Mouse (Mus musculus) kidney, postnatal 25 days (tissue): ENCODE data around the gene Pole4.
A peak's percentile ranks its signal among the peaks of the same experiment; 100 is the strongest.

Source experiments
- DNase-seq, 2 experiments: peaks; one replicate each; pipeline ENCODE4 v3.0.0; 2021; ENCODE audit warnings: mixed read lengths in 2 of 2

Pole4 gene

GRCm38 (mm10) chr6:82611049-82611448 is 94.1 kb downstream of the Pole4 start:
- no peak for DNase-seq

- DNase-seq: no peak
Observed at GRCm38 (mm10) chr6:82609339-82609926, 95.7 kb downstream of the Pole4 start.

GRCm38 (mm10) chr6:82608756-82609155 is 96.4 kb downstream of the Pole4 start:
- no peak for DNase-seq

DNA sequence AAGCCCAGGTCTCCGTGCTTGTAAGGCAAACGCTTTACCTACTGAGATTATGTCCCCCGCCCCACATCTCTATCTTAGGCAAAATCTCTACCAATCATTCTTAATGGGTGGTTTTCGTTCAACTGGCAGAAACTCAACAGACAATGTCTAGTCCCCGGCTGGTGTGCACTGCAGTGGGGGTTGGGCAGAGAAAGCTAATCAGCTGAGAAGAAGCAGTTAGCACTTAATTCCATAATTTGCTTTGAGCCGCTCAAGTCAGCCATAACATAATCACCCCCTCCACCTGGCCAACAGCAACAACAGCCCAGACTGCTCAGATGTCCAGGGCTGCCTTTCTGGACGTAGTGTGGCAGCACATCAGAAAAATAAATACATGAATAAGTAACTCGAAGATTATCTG is 100.4 kb downstream of the Pole4 start:
- no peak for DNase-seq

- DNase-seq: peak in 1 of 2 experiments; percentile 30
Observed at GRCm38 (mm10) chr6:82603665-82604064, 101.5 kb downstream of the Pole4 start.

DNA sequence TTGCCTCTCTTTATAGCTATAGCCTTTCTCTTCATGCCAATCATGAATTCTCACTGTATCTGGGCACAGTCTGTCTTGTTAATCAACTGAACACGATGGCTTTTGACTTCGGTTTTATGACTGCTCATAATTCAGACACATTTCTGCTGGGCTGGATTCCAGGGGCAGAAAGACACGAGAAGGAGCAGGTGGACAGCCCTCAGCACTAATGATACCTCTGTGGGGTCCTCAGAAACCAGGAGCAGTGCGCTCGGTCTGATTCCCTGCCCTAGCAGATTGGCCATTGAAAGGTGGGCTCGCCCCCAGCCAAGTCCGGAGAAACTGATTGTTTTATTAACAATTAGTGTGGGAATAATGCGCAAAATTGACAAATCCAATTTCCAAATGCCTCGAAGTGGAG is 101.9 kb downstream of the Pole4 start:
- DNase-seq: no peak

GRCm38 (mm10) chr6:82595461-82596090 is 109.6 kb downstream of the Pole4 start:
- DNase-seq: no peak

DNA sequence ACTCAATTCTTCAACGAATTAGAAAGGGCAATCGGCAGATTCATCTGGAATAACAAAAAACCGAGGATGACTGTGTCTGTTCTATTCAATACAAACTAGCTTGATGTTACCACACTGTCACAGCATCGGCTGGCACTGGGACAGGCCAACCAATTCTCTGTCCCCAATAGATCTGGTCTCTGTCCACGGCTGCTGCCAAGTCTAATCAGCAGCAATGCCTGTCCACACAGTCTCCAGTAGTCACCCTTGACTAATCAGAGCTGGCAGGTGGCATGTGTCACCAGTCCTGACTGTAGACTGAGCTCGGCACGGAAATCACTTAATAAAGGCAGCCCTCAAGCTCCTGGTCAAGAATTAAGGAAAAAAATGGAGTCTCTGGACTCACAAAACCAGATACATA is 115.8 kb downstream of the Pole4 start:
- DNase-seq: no peak

DNA sequence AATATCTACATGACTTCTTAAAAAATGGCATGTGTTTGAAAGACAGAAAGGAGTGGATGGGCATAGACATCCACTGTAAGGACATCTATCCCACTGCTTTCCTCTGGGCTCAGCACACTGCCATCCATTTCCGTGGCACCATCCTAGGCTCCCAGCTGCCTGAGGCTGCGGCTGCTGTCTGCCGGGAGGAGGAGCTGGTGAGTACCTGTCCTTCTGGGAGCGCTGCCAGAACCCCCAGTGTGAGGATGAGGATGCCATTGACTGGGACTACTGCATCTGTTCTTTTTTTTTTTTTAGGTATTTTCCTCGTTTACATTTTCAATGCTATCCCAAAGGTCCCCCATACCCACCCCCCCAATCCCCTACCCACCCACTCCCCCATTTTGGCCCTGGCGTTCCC is 119.8 kb downstream of the Pole4 start:
- DNase-seq: no peak

DNA sequence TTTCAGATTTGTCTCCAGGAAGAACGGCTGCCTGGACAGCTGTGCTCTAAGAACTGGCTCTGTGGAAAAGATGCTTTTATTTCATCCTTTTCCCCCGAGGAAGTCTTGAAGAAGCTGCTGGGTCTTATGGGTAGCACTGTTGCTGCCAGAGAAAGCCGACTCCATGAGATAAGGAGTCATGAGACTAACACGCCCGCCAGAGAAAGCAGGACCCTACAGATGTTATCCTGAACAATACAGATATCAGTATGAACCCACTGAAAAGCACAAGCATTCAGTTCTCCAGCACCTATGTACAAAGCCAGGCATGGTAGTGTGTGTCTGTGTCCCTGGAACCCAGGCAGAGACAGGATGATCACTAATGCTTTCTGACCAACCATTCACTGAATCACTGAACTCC is 129.7 kb downstream of the Pole4 start:
- no peak for DNase-seq
